Mouse (Mus musculus) kidney, embryonic 16.5 days (tissue): ENCODE measurements around the gene Anapc15-ps. TPM values are rescaled to one million over a fixed set of nuclear protein-coding genes. Genes with fewer than 3 reads are reported as not detected.

Experiments
- ATAC-seq: fragments of 200-750 bp; cut with Nextera tagmentation; 2 replicates; pipeline ENCODE4 v1.8.0; 2017; ENCODE audit warnings: moderate TSS enrichment; ENCODE audit not compliant: low FRiP score, low TSS enrichment
- H3K27ac ChIP-seq: fragments of 300-500 bp; sonication (generic); 2 replicates; pipeline ENCODE4 v1.5.1; 2014; ENCODE audit warnings: low read length
- H3K27me3 ChIP-seq: fragments of 300-500 bp; sonication (generic); 2 replicates; pipeline ENCODE4 v1.6.1; 2014; ENCODE audit warnings: low read length, control low read depth, mixed read lengths; ENCODE audit not compliant: insufficient read depth
- H3K36me3 ChIP-seq: fragments of 300-500 bp; sonication (generic); 2 replicates; pipeline ENCODE4 v1.6.1; 2014; ENCODE audit warnings: low read length, control low read depth, mixed read lengths; ENCODE audit not compliant: insufficient read depth
- H3K4me1 ChIP-seq: fragments of 300-500 bp; sonication (generic); 2 replicates; pipeline ENCODE4 v1.6.1; 2014; ENCODE audit warnings: low read length, control low read depth, mixed read lengths; ENCODE audit not compliant: insufficient read depth
- H3K4me2 ChIP-seq: fragments of 300-500 bp; sonication (generic); replicated peaks from 2 replicates; pipeline ENCODE4 v1.6.1; 2014; ENCODE audit warnings: low read depth, low read length
- H3K4me3 ChIP-seq: fragments of 300-500 bp; sonication (generic); 2 replicates; pipeline ENCODE4 v1.5.1; 2014; ENCODE audit warnings: mild to moderate bottlenecking, low read length
- H3K9ac ChIP-seq: fragments of 300-500 bp; sonication (generic); replicated peaks from 2 replicates; pipeline ENCODE4 v1.6.1; 2014; ENCODE audit warnings: low read length
- H3K9me3 ChIP-seq: fragments of 300-500 bp; sonication (generic); 2 replicates; pipeline ENCODE4 v1.6.1; 2016; ENCODE audit warnings: low read length, control low read depth
- WGBS: fragments of 180-500 bp; shearing (Covaris S2); extraction: QIAGEN DNeasy Blood & Tissue Kit; methylation state at CpG from one replicate; pipeline ENCODE4 v1.1.7; 2014; 5-methylcytosine and 5-hydroxymethylcytosine counted together
- polyA plus RNA-seq: library from polyadenylated mRNA; unstranded; fragments of >200 nt; fragmentation: Nextera tagmentation; extraction: Ambion mirVana; gene quantifications from 2 replicates; pipeline ENCODE4 v1.2.1, GENCODE M21; 2015

Gene Anapc15-ps
- polyA plus RNA-seq, 1 experiment from 2014 or later, result not detected

GRCm38 (mm10) chr10:95664613-95665012 is 8.6 kb downstream of the Anapc15-ps start:
- Histone ChIP-seq H3K36me3 (no peaks in the 10 kb centered on the region), H3K4me2 (no peak overlapping the region), H3K27me3 (no peaks in the 10 kb centered on the region), H3K9ac (no peak overlapping the region), H3K9me3 (no peaks in the 10 kb centered on the region), H3K4me3 (no peak overlapping the region), H3K27ac (no peak overlapping the region), H3K4me1 (no peaks in the 10 kb centered on the region)
- no peak for ATAC-seq
- WGBS, result 48% methylated on average over 3 of the region's 3 CpGs

- no peaks in the 10 kb centered on the region for H3K36me3 ChIP-seq
- peaks cover 12% of the 10 kb centered on the region; the same call in 1 of the 2 replicates for H3K4me1 ChIP-seq
- no peaks in the 10 kb centered on the region for H3K27me3 ChIP-seq
- no peak overlapping the region for H3K4me2 ChIP-seq
- WGBS, result 60% methylated on average over 6 of the region's 6 CpGs
- H3K4me3 ChIP-seq, result no peak overlapping the region
- H3K9me3 ChIP-seq, result no peaks in the 10 kb centered on the region
- no peak for ATAC-seq
- no peak overlapping the region for H3K9ac ChIP-seq
- no peak overlapping the region for H3K27ac ChIP-seq
Measured at GRCm38 (mm10) chr10:95660356-95660755, 12.9 kb downstream of the Anapc15-ps start.

- Histone ChIP-seq H3K9ac (no peak overlapping the region), H3K27ac (peak overlapping the region; percentile 50), H3K4me1 (peaks cover 12% of the 10 kb centered on the region; the same call in 1 of the 2 replicates), H3K4me2 (no peak overlapping the region), H3K27me3 (no peaks in the 10 kb centered on the region), H3K9me3 (no peaks in the 10 kb centered on the region), H3K4me3 (no peak overlapping the region), H3K36me3 (no peaks in the 10 kb centered on the region)
- ATAC-seq, result no peak
- 72% methylated on average over 8 of the region's 8 CpGs for WGBS
Measured at GRCm38 (mm10) chr10:95659471-95660150, 13.6 kb downstream of the Anapc15-ps start.

- H3K27me3 ChIP-seq, result no peaks in the 10 kb centered on the region
- H3K36me3 ChIP-seq, result no peaks in the 10 kb centered on the region
- no peak overlapping the region for H3K4me3 ChIP-seq
- no peak overlapping the region for H3K4me2 ChIP-seq
- peaks cover 12% of the 10 kb centered on the region; the same call in 1 of the 2 replicates for H3K4me1 ChIP-seq
- 0 out of 2 replicates have a peak overlapping the region, but pooled peaks have one; percentile 5 for H3K27ac ChIP-seq
- H3K9ac ChIP-seq, result no peak overlapping the region
- no peak; the same call in 1 of the 2 replicates for ATAC-seq
- 33% methylated on average over 6 of the region's 6 CpGs for WGBS
- no peaks in the 10 kb centered on the region for H3K9me3 ChIP-seq
Measured at GRCm38 (mm10) chr10:95658836-95659343, 14.4 kb downstream of the Anapc15-ps start.

- Histone ChIP-seq H3K4me1 (peaks cover 12% of the 10 kb centered on the region; the same call in 1 of the 2 replicates), H3K4me3 (no peak overlapping the region), H3K27ac (no peak overlapping the region), H3K27me3 (no peaks in the 10 kb centered on the region), H3K9me3 (0 out of 2 replicates have a peak, but pooled peaks cover 7% of the 10 kb centered on the region), H3K9ac (no peak overlapping the region), H3K4me2 (no peak overlapping the region), H3K36me3 (no peaks in the 10 kb centered on the region)
- WGBS, result 71% methylated on average over 10 of the region's 10 CpGs
- ATAC-seq, result peak; percentile 76
Measured at GRCm38 (mm10) chr10:95656236-95657225, 16.7 kb downstream of the Anapc15-ps start.

GRCm38 (mm10) chr10:95652131-95652530 is 21.1 kb downstream of the Anapc15-ps start:
- no peak overlapping the region for H3K27ac ChIP-seq

GRCm38 (mm10) chr10:95648326-95648888 is 24.8 kb downstream of the Anapc15-ps start:
- Histone ChIP-seq H3K27ac (no peak overlapping the region), H3K4me2 (no peak overlapping the region), H3K36me3 (no peaks in the 10 kb centered on the region), H3K9me3 (0 out of 2 replicates have a peak, but pooled peaks cover 7% of the 10 kb centered on the region), H3K4me1 (no peaks in the 10 kb centered on the region), H3K27me3 (no peaks in the 10 kb centered on the region), H3K4me3 (no peak overlapping the region), H3K9ac (no peak overlapping the region)
- WGBS, result 84% methylated on average over 11 of the region's 11 CpGs
- ATAC-seq, result no peak

More at GRCm38 (mm10) chr10:95652131-95652530, 21.1 kb downstream of the Anapc15-ps start:
- ATAC-seq, result no peak
- Histone ChIP-seq H3K4me1 (0 out of 2 replicates have a peak, but pooled peaks cover 4% of the 10 kb centered on the region), H3K9me3 (0 out of 2 replicates have a peak, but pooled peaks cover 7% of the 10 kb centered on the region), H3K27me3 (no peaks in the 10 kb centered on the region), H3K4me2 (no peak overlapping the region), H3K9ac (no peak overlapping the region), H3K4me3 (no peak overlapping the region), H3K36me3 (no peaks in the 10 kb centered on the region)
- 87% methylated on average over 5 of the region's 5 CpGs for WGBS

- no peak overlapping the region for H3K4me2 ChIP-seq
- H3K4me1 ChIP-seq, result no peaks in the 10 kb centered on the region
- H3K9ac ChIP-seq, result no peak overlapping the region
- WGBS, result 78% methylated on average over 9 of the region's 9 CpGs
- 0 out of 2 replicates have a peak, but pooled peaks cover under 1% of the 10 kb centered on the region for H3K9me3 ChIP-seq
- no peak for ATAC-seq
- H3K27me3 ChIP-seq, result no peaks in the 10 kb centered on the region
- no peak overlapping the region for H3K27ac ChIP-seq
- H3K36me3 ChIP-seq, result no peaks in the 10 kb centered on the region
- H3K4me3 ChIP-seq, result no peak overlapping the region
Measured at GRCm38 (mm10) chr10:95647128-95647527, 26.1 kb downstream of the Anapc15-ps start.

GRCm38 (mm10) chr10:95646576-95646975 is 26.7 kb downstream of the Anapc15-ps start:
- Histone ChIP-seq H3K27me3 (no peaks in the 10 kb centered on the region), H3K4me2 (no peak overlapping the region), H3K27ac (no peak overlapping the region), H3K9me3 (no peaks in the 10 kb centered on the region), H3K36me3 (no peaks in the 10 kb centered on the region), H3K4me3 (no peak overlapping the region), H3K4me1 (no peaks in the 10 kb centered on the region), H3K9ac (no peak overlapping the region)
- no peak for ATAC-seq
- 75% methylated on average over 10 of the region's 10 CpGs for WGBS
